Mouse (Mus musculus): ENCODE results near the gene Pml. TPM values are rescaled to one million over a fixed set of nuclear protein-coding genes. Genes with fewer than 3 reads are reported as not detected.

The Pml gene
- total RNA-seq, 2 experiments from 2014 or later, result 3.5 to 4.6 TPM

- no peak for DNase-seq
Measured at GRCm38 (mm10) chr9:58201861-58202549, 47.6 kb downstream of the Pml start.

- DNase-seq, result no peak
Measured at GRCm38 (mm10) chr9:58201091-58201842, 48.3 kb downstream of the Pml start.

GRCm38 (mm10) chr9:58200270-58201090, 49.1 kb downstream of the Pml start:
- DNase-seq, result no peak

- DNase-seq, result peak; percentile 24
Measured at GRCm38 (mm10) chr9:58199381-58200269, 50.0 kb downstream of the Pml start.

GRCm38 (mm10) chr9:58198801-58199371, 50.7 kb downstream of the Pml start:
- no peak for DNase-seq

- DNase-seq, result no peak
Measured at GRCm38 (mm10) chr9:58197781-58198701, 51.5 kb downstream of the Pml start.

GRCm38 (mm10) chr9:58196610-58197567, 52.7 kb downstream of the Pml start:
- DNase-seq, result no peak

- no peak for DNase-seq
Measured at GRCm38 (mm10) chr9:58196141-58196540, 53.4 kb downstream of the Pml start.

GRCm38 (mm10) chr9:58195671-58196070, 53.9 kb downstream of the Pml start:
- DNase-seq, result no peak

- no peak for DNase-seq
Measured at GRCm38 (mm10) chr9:58194222-58194621, 55.4 kb downstream of the Pml start.

- DNase-seq, result no peak
Measured at GRCm38 (mm10) chr9:58184456-58184855, 65.1 kb downstream of the Pml start.

- no peak for DNase-seq
Measured at GRCm38 (mm10) chr9:58179390-58179789, 70.2 kb downstream of the Pml start.

GRCm38 (mm10) chr9:58177165-58177564, 72.4 kb downstream of the Pml start:
- no peak for DNase-seq

GRCm38 (mm10) chr9:58175745-58176487, 73.7 kb downstream of the Pml start:
- no peak for DNase-seq

GRCm38 (mm10) chr9:58174818-58175251, 74.8 kb downstream of the Pml start:
- no peak for DNase-seq

GRCm38 (mm10) chr9:58172863-58173262, 76.7 kb downstream of the Pml start:
- DNase-seq, result no peak

GRCm38 (mm10) chr9:58169426-58169825, 80.2 kb downstream of the Pml start:
- DNase-seq, result no peak

GRCm38 (mm10) chr9:58168880-58169279, 80.7 kb downstream of the Pml start:
- DNase-seq, result no peak
